Mouse (Mus musculus) left cerebral cortex, adult 2 months (tissue): Measurements from ENCODE around the gene Ltb4r2. TPM values are rescaled to one million over a fixed set of nuclear protein-coding genes. Genes with fewer than 3 reads are reported as not detected.
A peak's percentile ranks its signal among the peaks of the same experiment; 100 is the strongest.

Experiments used
- DNase-seq, 2 experiments: peaks; one replicate each; pipeline ENCODE4 v3.0.0; 2021 to 2022; ENCODE audit warnings: low spot score in 2 of 2, mixed read lengths in 1 of 2; ENCODE audit errors: extremely low spot score in 1 of 2
- H3K27ac ChIP-seq: fragments of 200-600 bp; 2 replicates; pipeline ENCODE4 v1.8.1; 2022
- H3K4me3 ChIP-seq: fragments of 200-600 bp; 2 replicates; pipeline ENCODE4 v1.8.1; 2022
- CTCF ChIP-seq: fragments of 200-600 bp; IDR thresholded peaks from 2 replicates; pipeline ENCODE4 v1.8.1; 2022; ENCODE audit warnings: antibody characterized with exemption, mild to moderate bottlenecking, moderate library complexity
- intact Hi-C: fragments of 180-260 bp; cut with DNase I; formaldehyde crosslinking; loops from one replicate; pipeline ENCODE4 v1.15.1; 2025
- total RNA-seq, 2 experiments: library from RNA; stranded (reverse); gene quantifications; 2 replicates each; pipeline ENCODE4 v1.2.3; 2021

Ltb4r2 gene
- total RNA-seq, 2 experiments from 2014 or later: 0.33 to 0.38 TPM

- TF ChIP-seq CTCF: no peak; the same call in 1 of the 2 replicates
- no peak for DNase-seq
- H3K27ac ChIP-seq: no peak overlapping the region
- H3K4me3 ChIP-seq: no peak overlapping the region
- intact Hi-C loops: no loop called here
These were observed 24.0 kb downstream of the Ltb4r2 start for GRCm38 (mm10) chr14:55785195-55785594.

GRCm38 (mm10) chr14:55787731-55788130, 26.5 kb downstream of the Ltb4r2 start:
- DNase-seq: no peak
- intact Hi-C loops: no loop called here
- Histone ChIP-seq H3K4me3 (no peak overlapping the region), H3K27ac (no peak overlapping the region)
- no peak for TF ChIP-seq CTCF

GRCm38 (mm10) chr14:55788256-55789050, 27.2 kb downstream of the Ltb4r2 start, which contains the start of gene Ripk3:
Ripk3 (minus strand) TSS chr14:55788865.
- no peak within 1 kb of the TSS for H3K27ac ChIP-seq
- intact Hi-C loops: no loop called here
- DNase-seq: no peak
- TF ChIP-seq CTCF: no peak
- H3K4me3 ChIP-seq: 0 out of 2 replicates have a peak within 1 kb of the TSS, but pooled peaks have one; percentile 11

GRCm38 (mm10) chr14:55793461-55793860, 32.2 kb downstream of the Ltb4r2 start:
- Histone ChIP-seq H3K27ac (no peak overlapping the region), H3K4me3 (no peak overlapping the region)
- DNase-seq: no peak
- TF ChIP-seq CTCF: no peak
- intact Hi-C loops: no loop called here

- no peak for DNase-seq
- H3K27ac ChIP-seq: no peak overlapping the region
These were observed 32.7 kb downstream of the Ltb4r2 start for GRCm38 (mm10) chr14:55793946-55794345.

GRCm38 (mm10) chr14:55795380-55796163, 34.3 kb downstream of the Ltb4r2 start:
- intact Hi-C loops: no loop called here
- DNase-seq: no peak
- no peak for TF ChIP-seq CTCF
- Histone ChIP-seq H3K4me3 (no peak overlapping the region), H3K27ac (no peak overlapping the region)

More at GRCm38 (mm10) chr14:55793946-55794345, 32.7 kb downstream of the Ltb4r2 start:
- no peak overlapping the region for H3K4me3 ChIP-seq
- intact Hi-C loops: no loop called here
- TF ChIP-seq CTCF: no peak

Other genes starting within 250 kb of the Ltb4r2 start
- gene Nrl, start 236.4 kb upstream of the Ltb4r2 start, total RNA-seq: under 1 TPM; 0.29 to 0.84 TPM
- 10 to 100 TPM; 31.1 to 36.0 TPM for gene Pck2, start 221.2 kb upstream of the Ltb4r2 start, total RNA-seq
- 10 to 100 TPM; 76.8 to 80.8 TPM for gene Dcaf11, start 201.4 kb upstream of the Ltb4r2 start, total RNA-seq
- 1 to 10 TPM in 1 of 2 experiments, under 1 TPM in 1; 0.86 to 1.8 TPM for gene A730061H03Rik, start 201.0 kb upstream of the Ltb4r2 start, total RNA-seq
- not detected for gene Fitm1, start 185.8 kb upstream of the Ltb4r2 start, total RNA-seq
- 10 to 100 TPM; 46.8 to 51.6 TPM for gene Psme1, start 183.3 kb upstream of the Ltb4r2 start, total RNA-seq
- gene Emc9, start 176.1 kb upstream of the Ltb4r2 start, total RNA-seq: 10 to 100 TPM; 49.8 to 50.3 TPM
- gene Psme2, start 170.3 kb upstream of the Ltb4r2 start, total RNA-seq: 10 to 100 TPM; 46.0 to 60.3 TPM
- 10 to 100 TPM; 40.9 to 43.4 TPM for gene Rnf31, start 169.7 kb upstream of the Ltb4r2 start, total RNA-seq
- gene Irf9, start 157.9 kb upstream of the Ltb4r2 start, total RNA-seq: 10 to 100 TPM; 13.0 to 16.4 TPM
- gene Rec8, start 143.4 kb upstream of the Ltb4r2 start, total RNA-seq: 1 to 10 TPM; 2.7 to 2.8 TPM
- gene Ipo4, start 125.5 kb upstream of the Ltb4r2 start, total RNA-seq: 100 to 1,000 TPM; 118 to 130 TPM
- 1 to 10 TPM; 3.5 to 6.1 TPM for gene Gm49378, start 123.5 kb upstream of the Ltb4r2 start, total RNA-seq
- 10 to 100 TPM; 37.8 to 41.0 TPM for gene Tm9sf1, start 117.6 kb upstream of the Ltb4r2 start, total RNA-seq
- gene Tssk4, start 111.2 kb upstream of the Ltb4r2 start, total RNA-seq: 1 to 10 TPM in 1 of 2 experiments, under 1 TPM in 1; 0.91 to 1.2 TPM
- gene Mdp1, start 100.9 kb upstream of the Ltb4r2 start, total RNA-seq: 10 to 100 TPM; 40.6 to 41.6 TPM
- 10 to 100 TPM; 21.1 to 23.2 TPM for gene Gmpr2, start 89.5 kb upstream of the Ltb4r2 start, total RNA-seq
- gene Nedd8, start 89.3 kb upstream of the Ltb4r2 start, total RNA-seq: 100 to 1,000 TPM; 294 to 309 TPM
- 10 to 100 TPM; 14.1 to 16.3 TPM for gene Tinf2, start 79.6 kb upstream of the Ltb4r2 start, total RNA-seq
- not detected for gene Tgm1, start 47.5 kb upstream of the Ltb4r2 start, total RNA-seq
- gene Rabggta, start 39.2 kb upstream of the Ltb4r2 start, total RNA-seq: 10 to 100 TPM; 50.2 to 51.3 TPM
- gene Dhrs1, start 15.7 kb upstream of the Ltb4r2 start, total RNA-seq: 10 to 100 TPM; 76.5 to 88.8 TPM
- gene Nop9, start 15.7 kb upstream of the Ltb4r2 start, total RNA-seq: 10 to 100 TPM in 1 of 2 experiments, 1 to 10 TPM in 1; 9.6 to 12.9 TPM
- gene Cideb, start 3.0 kb upstream of the Ltb4r2 start, total RNA-seq: 1 to 10 TPM; 2.5 to 2.7 TPM
- under 1 TPM; 0.33 to 0.50 TPM for gene Ltb4r1, start 4.5 kb downstream of the Ltb4r2 start, total RNA-seq
- 1 to 10 TPM; 3.0 to 6.3 TPM for gene Adcy4, start 22.7 kb downstream of the Ltb4r2 start, total RNA-seq
- gene Ripk3, start 27.4 kb downstream of the Ltb4r2 start, total RNA-seq: 1 to 10 TPM; 1.2 to 1.3 TPM
- gene Nfatc4, start 61.7 kb downstream of the Ltb4r2 start, total RNA-seq: 1 to 10 TPM; 1.1 to 2.6 TPM
- gene Nynrin, start 92.6 kb downstream of the Ltb4r2 start, total RNA-seq: 1 to 10 TPM; 6.4 to 8.4 TPM
- gene Cbln3, start 123.0 kb downstream of the Ltb4r2 start, total RNA-seq: under 1 TPM; 0.20 to 0.26 TPM
- gene Khnyn, start 123.5 kb downstream of the Ltb4r2 start, total RNA-seq: 10 to 100 TPM; 11.9 to 12.0 TPM
- gene Sdr39u1, start 138.9 kb downstream of the Ltb4r2 start, total RNA-seq: 10 to 100 TPM; 91.3 to 96.9 TPM
- not detected for gene Cma1, start 183.2 kb downstream of the Ltb4r2 start, total RNA-seq
- not detected for gene Cma2, start 189.6 kb downstream of the Ltb4r2 start, total RNA-seq